Mouse (Mus musculus) heart, postnatal 4 days (tissue): ENCODE data around the gene Ccdc93. TPM values are rescaled to one million over a fixed set of nuclear protein-coding genes. Genes with fewer than 3 reads are reported as not detected.

Source experiments
- DNase-seq: peaks from one replicate; pipeline ENCODE4 v3.0.0; 2021
- total RNA-seq, 2 experiments: library from RNA; stranded (reverse); gene quantifications; 2 replicates each; pipeline ENCODE4 v1.2.3; 2021

The Ccdc93 gene
- 10 to 100 TPM; 11.2 to 13.0 TPM for total RNA-seq

DNA sequence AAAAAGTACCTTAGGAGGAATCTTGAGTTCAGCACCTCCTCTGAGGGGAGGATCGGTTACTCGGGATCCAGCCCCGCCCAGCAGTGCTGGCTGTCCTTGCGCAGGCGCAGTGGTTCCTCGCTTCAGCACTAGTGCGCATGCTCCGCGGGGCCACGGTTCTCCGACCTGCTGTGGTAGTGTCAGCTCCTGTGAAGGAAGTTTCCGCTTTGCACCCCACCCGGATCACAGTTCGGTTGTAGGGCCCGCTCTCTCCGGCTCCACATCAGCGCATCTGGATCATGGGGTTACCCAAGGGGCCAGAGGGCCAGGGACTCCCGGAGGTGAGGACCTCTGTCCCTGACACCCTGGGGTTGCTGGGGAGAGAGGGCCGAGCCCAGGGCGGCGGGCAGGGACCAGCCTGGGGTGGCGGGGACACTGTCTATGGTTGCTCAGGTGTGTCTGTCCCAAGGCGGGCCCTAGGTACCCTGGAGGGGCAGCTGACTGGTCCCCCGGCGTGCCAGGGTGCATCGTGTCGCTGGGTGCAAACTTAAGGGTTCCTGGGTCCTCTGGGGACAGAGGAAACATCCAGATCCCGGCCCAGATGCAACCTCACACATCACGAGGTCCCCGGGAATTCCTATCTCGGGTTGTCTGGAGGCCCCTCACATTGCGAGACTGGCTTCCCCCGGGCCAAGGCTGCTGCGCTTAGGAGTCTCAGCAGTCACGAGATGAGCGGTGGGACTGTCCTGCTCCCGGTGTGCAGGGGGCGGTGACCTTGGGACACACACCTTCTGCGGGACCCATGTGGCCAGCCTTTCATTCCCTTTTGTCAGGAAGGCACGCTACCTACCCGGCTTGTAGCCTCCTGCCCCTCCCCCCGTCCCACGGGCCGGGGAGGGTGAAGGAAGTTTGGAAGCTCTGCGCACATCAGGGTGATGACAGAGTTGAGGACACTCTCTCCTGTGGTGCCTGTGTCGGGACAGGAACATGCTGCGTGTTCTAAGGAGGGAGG is at the start of gene Ccdc93:
Gene Ccdc93 (plus strand): TSS at position 112 of the 991 bp plus-strand sequence.
- peak; percentile 100 for DNase-seq

DNA sequence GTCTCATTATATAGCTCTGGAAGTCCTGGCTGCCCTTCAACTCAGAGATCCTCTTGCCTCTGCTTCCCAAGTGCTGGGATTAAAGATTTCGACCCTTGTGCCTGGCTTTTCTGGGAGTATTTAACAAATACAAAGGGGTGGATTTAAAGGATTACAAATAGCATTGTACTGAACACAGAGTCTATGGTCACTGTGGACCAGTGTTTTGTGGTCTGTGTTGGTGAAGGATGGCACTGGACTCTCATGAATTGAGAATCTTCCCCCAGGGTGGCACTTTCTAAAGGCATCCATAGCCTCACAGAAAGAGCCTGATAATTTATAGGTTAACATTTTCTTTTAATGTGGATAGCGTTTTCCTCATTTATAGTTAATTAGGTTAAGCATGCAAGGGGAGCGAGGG is 49.3 kb upstream of the Ccdc93 start:
- no peak for DNase-seq

- no peak for DNase-seq
These were observed 42.5 kb upstream of the Ccdc93 start for GRCm38 (mm10) chr1:121388312-121388711.

GRCm38 (mm10) chr1:121388732-121389131 is 42.1 kb upstream of the Ccdc93 start:
- no peak for DNase-seq

GRCm38 (mm10) chr1:121389574-121389973 is 41.3 kb upstream of the Ccdc93 start:
- DNase-seq, result no peak

DNA sequence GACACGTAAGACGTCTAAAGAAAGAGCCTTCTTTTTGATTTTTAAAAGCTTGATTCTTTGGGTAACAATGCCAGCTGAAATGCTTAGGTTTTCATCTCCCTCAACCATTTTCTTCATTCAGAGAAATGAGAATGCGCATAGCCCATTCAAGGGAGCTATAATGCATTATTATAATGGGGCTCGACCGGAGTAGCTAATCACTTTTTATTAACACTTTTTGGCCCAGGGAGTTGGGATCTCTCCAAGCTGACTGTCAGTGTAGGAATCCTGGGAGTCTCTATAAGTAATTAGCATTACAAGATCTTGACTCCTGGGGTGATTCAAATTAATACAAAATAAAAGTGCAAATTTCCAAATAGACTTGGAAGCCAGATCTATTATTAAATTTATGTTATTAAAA is 40.8 kb upstream of the Ccdc93 start:
- no peak for DNase-seq

GRCm38 (mm10) chr1:121390421-121390820 is 40.4 kb upstream of the Ccdc93 start:
- no peak for DNase-seq

- no peak for DNase-seq
These were observed 40.0 kb upstream of the Ccdc93 start for GRCm38 (mm10) chr1:121390855-121391254.

- no peak for DNase-seq
These were observed 37.7 kb upstream of the Ccdc93 start for GRCm38 (mm10) chr1:121393117-121393516.

- peak; percentile 32 for DNase-seq
These were observed 36.1 kb upstream of the Ccdc93 start for GRCm38 (mm10) chr1:121394764-121395163.

- DNase-seq, result no peak
These were observed 34.3 kb upstream of the Ccdc93 start for GRCm38 (mm10) chr1:121396501-121396900.

- DNase-seq, result no peak
These were observed 32.6 kb upstream of the Ccdc93 start for GRCm38 (mm10) chr1:121398231-121398630.

DNA sequence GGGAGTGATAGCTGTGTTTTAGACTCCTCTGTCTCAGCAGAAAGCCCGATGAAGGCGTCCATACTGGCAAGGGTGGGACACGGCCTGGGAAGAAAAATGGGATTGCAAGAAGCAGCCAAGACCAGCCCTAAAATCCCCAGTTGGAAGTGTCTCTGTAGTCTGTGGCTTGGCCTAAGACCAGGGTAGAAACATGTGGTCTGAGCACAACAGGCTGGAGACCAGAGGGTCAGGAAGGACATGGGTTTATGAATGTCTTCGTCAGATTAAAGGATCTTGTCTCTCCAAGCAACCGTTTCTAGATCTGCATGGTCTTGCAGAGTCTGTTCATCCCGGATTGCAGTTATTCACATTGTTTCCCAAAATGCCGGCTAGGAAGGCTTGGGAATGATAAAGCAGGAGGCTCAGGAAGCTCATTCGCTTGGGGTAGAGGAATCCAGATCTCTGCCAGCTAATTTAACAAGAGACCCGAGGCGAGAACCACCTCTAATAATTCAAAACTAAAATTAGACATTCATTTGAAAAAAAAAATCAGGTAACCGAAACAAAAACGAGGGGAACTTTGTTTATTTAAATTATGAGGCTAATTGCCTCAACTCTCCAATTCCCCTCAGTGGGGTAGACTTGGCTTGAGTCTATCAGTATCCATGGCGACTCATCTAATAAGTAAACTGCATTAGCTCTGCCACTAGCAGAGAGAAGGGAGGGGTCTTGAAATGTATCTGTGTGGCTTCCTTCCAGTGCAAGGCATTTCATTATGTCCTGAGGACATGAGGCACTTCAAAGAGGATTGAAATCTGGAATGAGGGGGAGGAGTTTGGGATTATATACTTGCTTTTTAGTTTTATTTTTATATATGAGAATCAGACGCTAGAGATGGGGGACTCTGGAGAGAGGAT is 31.6 kb upstream of the Ccdc93 start:
- peak; percentile 6 for DNase-seq

- peak; percentile 37 for DNase-seq
These were observed 30.6 kb upstream of the Ccdc93 start for GRCm38 (mm10) chr1:121400243-121400642.

DNA sequence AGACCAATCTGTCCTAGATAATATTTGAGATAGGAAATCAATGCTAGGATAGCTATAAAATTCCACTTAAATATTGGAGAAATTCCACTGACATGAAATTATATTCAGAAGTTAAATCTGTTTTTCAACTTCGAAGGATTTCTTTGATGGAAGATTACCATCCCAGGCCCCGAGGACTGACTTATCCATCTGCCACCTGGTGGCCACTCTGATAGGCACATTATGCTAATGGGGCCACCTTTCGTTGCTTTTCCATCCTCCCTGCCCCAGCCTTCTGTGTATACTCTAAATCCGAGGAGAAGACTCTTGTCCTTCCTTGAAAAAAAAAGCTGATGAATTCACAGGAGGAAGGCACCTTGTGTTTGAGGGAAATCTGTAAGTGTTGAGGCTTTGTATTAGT is 11.8 kb upstream of the Ccdc93 start:
- peak; percentile 19 for DNase-seq

- DNase-seq, result no peak
These were observed 11.1 kb upstream of the Ccdc93 start for GRCm38 (mm10) chr1:121419569-121420265.

DNA sequence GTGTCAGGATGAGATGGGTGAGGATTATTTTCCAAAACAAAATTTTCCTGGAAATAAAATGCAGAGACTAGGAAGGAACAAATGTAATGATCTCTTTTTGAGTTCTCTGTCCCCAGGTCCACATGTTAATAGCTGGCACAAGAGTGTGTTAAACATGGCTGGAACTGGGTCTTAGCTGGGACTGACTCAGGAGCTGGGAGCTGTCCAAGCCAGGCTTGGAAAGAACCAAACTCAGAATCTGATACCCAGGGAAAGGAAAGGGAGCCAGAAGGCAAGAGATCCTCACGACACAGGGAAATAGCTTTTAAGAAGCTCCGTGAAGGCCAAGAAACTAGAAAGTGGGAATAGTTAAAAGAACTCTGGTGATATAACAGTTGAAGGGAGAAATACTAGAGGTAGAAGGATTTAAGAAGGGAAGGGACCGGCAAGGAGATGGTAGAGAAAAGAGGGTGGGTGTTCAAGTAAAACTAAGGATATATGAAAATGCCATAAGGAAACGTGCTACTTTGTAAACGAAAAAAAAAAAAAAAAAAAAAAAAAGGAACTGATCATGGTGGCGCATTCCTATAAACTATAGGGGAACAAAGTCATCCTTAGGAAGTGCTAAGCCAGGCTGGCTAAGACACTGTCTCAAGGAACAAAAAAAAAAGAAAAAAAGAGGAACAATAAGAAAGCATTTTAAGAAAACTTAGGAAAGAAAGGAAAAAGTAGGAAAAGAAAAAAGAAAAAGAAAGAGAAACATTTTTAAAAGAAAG is 489 bp upstream of the Ccdc93 start:
- DNase-seq, result peak; percentile 20

- DNase-seq, result no peak
These were observed 5.1 kb downstream of the Ccdc93 start for GRCm38 (mm10) chr1:121435981-121436380.

DNA sequence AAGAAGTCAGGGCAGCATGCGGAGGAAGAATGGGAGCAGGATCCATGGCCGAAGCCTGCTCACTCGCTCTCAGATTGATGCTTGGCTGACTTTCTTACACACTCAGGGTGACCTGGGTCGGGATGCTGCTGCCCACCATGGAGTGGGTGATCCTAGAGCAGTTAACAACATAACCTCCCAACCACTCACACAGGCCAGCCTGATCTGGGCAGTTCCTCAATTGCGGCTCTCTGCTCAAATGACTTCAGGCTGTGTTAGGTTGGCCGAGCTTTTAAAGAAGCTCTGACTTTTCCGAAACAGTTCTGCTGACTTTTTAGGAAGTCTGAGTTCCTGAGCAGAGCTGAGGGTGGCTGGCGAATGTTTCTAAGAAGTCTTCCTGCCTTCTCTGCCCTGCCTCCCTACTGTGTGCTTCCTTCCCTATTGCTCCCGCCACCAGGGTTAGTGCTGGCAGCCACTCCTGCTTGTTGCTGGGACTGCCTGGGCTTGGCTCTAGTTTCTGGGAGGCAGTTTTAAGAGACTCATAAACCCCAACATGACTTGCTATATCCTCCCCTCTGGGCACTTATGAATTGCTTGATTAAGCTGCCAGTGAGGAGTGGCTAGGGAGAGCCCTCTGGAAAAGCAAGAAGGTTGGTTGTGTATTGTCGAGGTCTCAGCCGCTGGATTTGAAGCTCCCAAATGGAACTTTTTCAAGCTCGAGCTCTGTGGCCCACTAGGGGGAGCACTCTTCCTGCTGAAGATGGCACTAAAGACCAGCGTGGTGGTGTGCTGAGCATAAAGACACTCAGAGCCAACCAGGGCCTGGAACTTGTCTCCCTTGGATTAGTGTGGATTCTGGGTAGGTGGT is 9.9 kb downstream of the Ccdc93 start:
- DNase-seq, result peak; percentile 70

DNA sequence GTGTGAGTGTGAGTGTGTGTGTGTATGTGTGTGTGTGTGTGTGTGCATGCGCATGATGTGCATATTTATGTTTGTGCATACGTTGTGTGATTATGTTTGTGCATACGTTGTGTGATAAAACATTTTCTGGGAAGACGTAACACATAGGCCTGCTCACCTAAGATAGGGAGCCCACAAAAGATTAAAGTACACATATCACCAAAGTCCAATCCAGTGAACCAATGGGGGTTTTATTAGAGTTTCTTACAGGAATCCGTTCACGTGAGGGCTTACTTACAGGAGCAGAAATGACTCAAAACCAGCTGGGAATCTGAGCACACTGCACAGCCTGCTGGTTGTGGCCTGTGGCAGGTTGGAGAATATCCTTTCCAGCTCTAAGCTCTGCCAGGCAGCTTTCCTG is 13.3 kb downstream of the Ccdc93 start:
- no peak for DNase-seq

DNA sequence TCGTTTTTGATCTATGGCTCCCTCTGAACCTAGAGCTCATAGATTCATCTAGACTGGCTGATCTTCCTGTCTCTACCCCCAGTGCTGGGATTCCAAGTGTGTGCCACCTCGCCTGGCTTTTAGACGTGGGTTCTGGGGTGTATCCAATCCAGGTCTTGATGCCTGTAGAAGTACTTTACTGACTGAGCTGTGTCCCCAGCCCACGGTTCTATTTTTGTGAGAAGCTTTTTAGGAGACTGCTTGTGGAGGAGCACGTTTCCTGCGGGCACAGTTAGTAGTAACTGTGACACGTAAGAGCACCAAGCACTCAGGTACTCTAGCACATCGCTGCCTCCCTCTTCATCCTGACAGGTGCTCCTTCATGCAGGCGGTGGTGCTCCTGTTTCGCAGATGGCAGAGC is 16.4 kb downstream of the Ccdc93 start:
- DNase-seq, result no peak
